Mouse (Mus musculus) olfactory bulb, adult 2 months (tissue): ENCODE measurements around the gene Tigar.

Experiments
- CTCF ChIP-seq: fragments of 200-500 bp; IDR thresholded peaks from 2 replicates; pipeline ENCODE4 v1.5.1; 2012; ENCODE audit warnings: low read depth, mild to moderate bottlenecking, low read length, moderate library complexity; ENCODE audit not compliant: insufficient read depth
- POLR2A ChIP-seq: fragments of 200-500 bp; IDR thresholded peaks from 2 replicates; pipeline ENCODE4 v1.6.1; 2012; ENCODE audit warnings: mild to moderate bottlenecking, low read depth, low read length, moderate library complexity; ENCODE audit not compliant: insufficient read depth

DNA sequence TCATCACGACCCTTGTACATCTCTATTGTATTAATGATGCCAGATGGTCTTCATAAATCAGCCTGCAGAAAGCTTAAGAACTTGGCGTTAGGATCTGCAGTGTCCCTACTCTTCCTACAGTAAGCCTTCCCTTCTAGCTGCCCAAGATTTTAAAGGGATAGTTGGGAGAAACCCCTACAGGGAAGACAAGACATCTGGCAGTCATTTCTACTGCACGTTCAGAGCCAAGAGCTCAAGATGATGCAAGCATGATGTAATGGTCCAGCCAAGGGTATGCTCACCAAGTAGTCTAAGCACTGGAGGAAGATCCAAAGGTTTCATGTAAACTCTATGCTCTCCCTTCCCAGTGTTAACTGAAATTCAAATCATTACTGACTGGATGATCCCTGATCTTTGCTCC, 23.4 kb upstream of the Tigar start:
- TF ChIP-seq POLR2A (no peak), CTCF (no peak)
